Mouse (Mus musculus) thymus, adult 2 months (tissue): ENCODE results near the gene Trim62. TPM values are rescaled to one million over a fixed set of nuclear protein-coding genes. Genes with fewer than 3 reads are reported as not detected.

Experiments used
- DNase-seq: peaks from one replicate; pipeline ENCODE4 v3.0.0; 2021
- H3K27ac ChIP-seq: fragments of 200-500 bp; 2 replicates; pipeline ENCODE4 v1.5.1; 2012; ENCODE audit warnings: low read length, control low read depth; ENCODE audit not compliant: control insufficient read depth, insufficient read depth
- H3K27me3 ChIP-seq: fragments of 200-500 bp; 2 replicates; pipeline ENCODE4 v1.6.1; 2012; ENCODE audit warnings: mild to moderate bottlenecking, low read length, moderate library complexity, mixed read lengths; ENCODE audit not compliant: control insufficient read depth, insufficient read depth
- H3K36me3 ChIP-seq: fragments of 200-500 bp; 2 replicates; pipeline ENCODE4 v1.6.1; 2012; ENCODE audit warnings: mild to moderate bottlenecking, low read length, moderate library complexity; ENCODE audit not compliant: control insufficient read depth, insufficient read depth
- H3K4me1 ChIP-seq: fragments of 200-500 bp; replicated peaks from 2 replicates; pipeline ENCODE4 v1.6.1; 2012; ENCODE audit warnings: low read length; ENCODE audit not compliant: control insufficient read depth, insufficient read depth
- H3K4me3 ChIP-seq: fragments of 200-500 bp; 2 replicates; pipeline ENCODE4 v1.5.1; 2012; ENCODE audit warnings: mild to moderate bottlenecking, low read length, control low read depth, moderate library complexity; ENCODE audit not compliant: control insufficient read depth, insufficient read depth
- CTCF ChIP-seq: fragments of 200-500 bp; IDR thresholded peaks from 2 replicates; pipeline ENCODE4 v1.5.1; 2012; ENCODE audit warnings: mild to moderate bottlenecking, control low read depth, low read length, moderate library complexity, borderline replicate concordance; ENCODE audit not compliant: control insufficient read depth, poor library complexity, insufficient read depth; ENCODE audit errors: extremely low read depth
- POLR2A ChIP-seq: fragments of 200-500 bp; IDR thresholded peaks from 2 replicates; pipeline ENCODE4 v1.6.1; 2012; ENCODE audit warnings: mild to moderate bottlenecking, low read length, control low read depth, moderate library complexity; ENCODE audit not compliant: control insufficient read depth, poor library complexity, insufficient read depth; ENCODE audit errors: extremely low read depth
- WGBS: fragments of 180-500 bp; shearing (Covaris S2); methylation state at CpG from one replicate; pipeline ENCODE4 v1.1.7; 2018; 5-methylcytosine and 5-hydroxymethylcytosine counted together
- polyA plus RNA-seq: library from polyadenylated mRNA; depleted of rRNA; stranded (reverse); fragments of >200 nt; gene quantifications from 2 replicates; pipeline ENCODE4 v1.2.3, GENCODE M21; 2012

The Trim62 gene
- polyA plus RNA-seq, 1 experiment = 7.3 TPM

DNA sequence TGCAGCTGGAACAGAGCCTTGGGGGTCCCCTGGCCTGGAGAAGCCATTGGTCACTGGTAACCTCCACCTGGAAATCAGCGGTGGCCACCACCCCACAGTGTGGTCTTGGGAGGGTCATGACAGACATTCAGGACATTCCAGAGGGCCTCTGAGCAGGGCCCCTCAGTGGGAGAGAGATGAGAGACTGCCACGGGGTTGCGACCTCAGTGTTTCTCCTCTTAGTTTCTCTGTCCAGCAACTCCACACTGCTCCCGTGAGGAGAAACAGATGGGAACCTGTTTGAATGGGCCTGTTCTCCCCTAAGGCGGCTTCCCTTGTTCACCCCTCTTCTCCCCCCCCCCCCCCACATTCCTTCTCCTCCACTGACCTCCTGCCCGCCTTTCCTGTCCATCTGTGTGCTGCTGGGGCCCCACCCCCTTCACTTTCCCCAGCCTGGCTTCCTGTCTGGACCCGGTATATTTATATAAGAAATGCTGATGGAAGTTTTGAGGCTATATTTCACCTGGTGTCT lies 14.6 kb downstream of the Trim62 start:
- 73% methylated on average over 7 of the region's 7 CpGs for WGBS
- Histone ChIP-seq H3K27me3 (no peaks in the 10 kb centered on the region), H3K27ac (no peak overlapping the region), H3K4me1 (peaks cover 7% of the 10 kb centered on the region), H3K36me3 (no peaks in the 10 kb centered on the region), H3K4me3 (no peak overlapping the region)
- no peak for TF ChIP-seq POLR2A
- no peak for DNase-seq

DNA sequence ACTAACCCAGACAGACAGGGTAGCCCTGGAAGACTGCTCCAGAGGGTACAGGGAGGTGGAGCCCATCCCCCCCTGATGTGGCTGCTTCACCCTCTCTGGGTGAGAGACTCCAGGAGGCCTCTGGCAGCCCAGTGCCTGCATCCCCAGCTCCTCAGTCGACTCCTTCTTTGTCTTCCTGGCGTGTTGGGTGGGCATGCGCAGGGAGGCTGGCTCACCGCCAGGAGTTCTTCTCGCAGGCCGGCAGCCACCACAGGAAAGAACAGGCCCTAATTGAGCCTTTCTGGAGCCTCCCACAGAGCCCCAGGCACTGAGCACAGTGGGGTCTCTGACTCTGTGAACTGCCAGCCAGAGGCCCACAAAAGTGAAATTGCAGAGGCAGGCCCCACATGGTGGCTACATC lies 16.0 kb downstream of the Trim62 start:
- Histone ChIP-seq H3K36me3 (no peaks in the 10 kb centered on the region), H3K27ac (no peak overlapping the region), H3K27me3 (no peaks in the 10 kb centered on the region), H3K4me1 (peaks cover 7% of the 10 kb centered on the region), H3K4me3 (no peak overlapping the region)
- WGBS = 19% methylated on average over 6 of the region's 6 CpGs
- no peak for DNase-seq
- TF ChIP-seq CTCF = no peak
- no peak for TF ChIP-seq POLR2A

DNA sequence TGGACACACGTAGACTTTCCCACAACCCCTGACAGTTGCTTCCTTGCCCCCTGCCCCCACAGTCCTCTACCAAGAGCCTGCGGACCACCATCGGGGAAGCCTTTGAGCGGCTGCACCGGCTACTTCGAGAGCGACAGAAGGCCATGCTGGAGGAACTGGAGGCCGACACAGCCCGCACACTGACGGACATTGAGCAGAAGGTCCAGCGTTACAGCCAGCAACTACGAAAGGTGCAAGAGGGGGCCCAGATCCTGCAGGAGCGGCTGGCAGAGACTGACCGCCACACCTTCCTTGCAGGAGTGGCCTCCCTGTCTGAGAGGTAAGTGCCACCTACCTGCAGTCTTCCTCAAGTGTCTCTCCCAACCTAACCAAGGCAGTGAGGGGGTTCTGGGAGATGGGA lies 17.1 kb downstream of the Trim62 start:
- no peak for TF ChIP-seq CTCF
- no peak for TF ChIP-seq POLR2A
- H3K4me1 ChIP-seq = peaks cover 7% of the 10 kb centered on the region
- no peaks in the 10 kb centered on the region for H3K36me3 ChIP-seq
- no peak for DNase-seq
- H3K4me3 ChIP-seq = no peak overlapping the region
- WGBS = 95% methylated on average over 14 of the region's 14 CpGs
- no peaks in the 10 kb centered on the region for H3K27me3 ChIP-seq
- no peak overlapping the region for H3K27ac ChIP-seq

DNA sequence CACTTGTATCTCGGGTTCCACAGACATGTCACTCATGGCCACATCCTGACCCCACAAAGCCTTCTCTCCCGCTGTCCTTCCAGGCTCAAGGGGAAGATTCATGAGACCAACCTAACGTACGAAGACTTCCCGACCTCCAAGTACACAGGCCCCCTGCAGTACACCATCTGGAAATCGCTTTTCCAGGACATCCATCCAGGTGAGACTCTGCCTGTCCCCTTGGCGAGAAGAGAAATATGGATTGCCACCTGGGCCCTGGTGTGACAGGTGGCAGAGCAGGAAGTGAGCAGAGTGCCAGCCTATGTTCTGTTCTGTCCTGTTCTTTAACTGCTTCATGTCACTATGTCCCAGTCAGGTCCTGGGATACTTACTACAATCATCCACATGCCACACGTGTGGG lies 19.0 kb downstream of the Trim62 start:
- Histone ChIP-seq H3K27me3 (no peaks in the 10 kb centered on the region), H3K4me3 (no peak overlapping the region), H3K4me1 (peaks cover 7% of the 10 kb centered on the region), H3K36me3 (no peaks in the 10 kb centered on the region), H3K27ac (no peak overlapping the region)
- TF ChIP-seq CTCF (no peak), POLR2A (no peak)
- DNase-seq = no peak
- 96% methylated on average over 8 of the region's 8 CpGs for WGBS

DNA sequence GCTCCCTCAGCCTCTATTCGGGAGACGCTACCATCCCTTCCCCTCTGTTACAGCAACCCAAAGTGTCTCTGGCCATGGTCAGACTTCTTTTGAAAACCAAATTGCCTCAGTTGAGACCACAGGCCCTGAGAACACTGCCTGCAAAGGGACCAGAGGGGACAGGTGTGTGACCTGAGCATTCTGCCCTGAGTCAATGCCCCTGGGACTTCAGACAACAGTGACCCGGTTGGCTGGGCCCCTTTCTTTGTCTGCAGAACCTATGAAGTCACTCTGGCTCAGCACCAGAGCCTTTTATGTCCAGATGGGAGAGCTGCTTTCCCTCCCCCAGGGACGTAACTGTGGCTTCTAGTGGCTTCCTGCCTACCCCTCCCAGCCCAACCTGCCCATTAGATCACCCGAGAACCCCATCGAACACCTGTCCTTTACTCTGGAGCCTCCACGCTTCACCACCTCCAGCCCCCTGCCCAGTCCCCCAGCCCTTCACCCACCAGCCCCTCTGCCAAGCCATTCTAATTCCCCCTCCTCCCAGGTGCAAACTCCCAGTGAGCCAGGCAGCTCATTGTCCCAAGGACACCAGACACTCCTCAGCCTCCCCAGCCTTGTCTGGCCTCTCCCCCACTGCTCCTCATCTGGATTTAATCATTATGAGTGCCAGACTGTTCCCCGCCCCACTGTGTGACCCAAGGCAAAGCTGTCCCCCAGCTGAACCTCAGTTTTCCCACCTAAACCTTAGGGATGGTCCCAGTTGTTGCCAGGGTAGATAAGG lies 20.8 kb downstream of the Trim62 start:
- DNase-seq = no peak
- 68% methylated on average over 8 of the region's 8 CpGs for WGBS

DNA sequence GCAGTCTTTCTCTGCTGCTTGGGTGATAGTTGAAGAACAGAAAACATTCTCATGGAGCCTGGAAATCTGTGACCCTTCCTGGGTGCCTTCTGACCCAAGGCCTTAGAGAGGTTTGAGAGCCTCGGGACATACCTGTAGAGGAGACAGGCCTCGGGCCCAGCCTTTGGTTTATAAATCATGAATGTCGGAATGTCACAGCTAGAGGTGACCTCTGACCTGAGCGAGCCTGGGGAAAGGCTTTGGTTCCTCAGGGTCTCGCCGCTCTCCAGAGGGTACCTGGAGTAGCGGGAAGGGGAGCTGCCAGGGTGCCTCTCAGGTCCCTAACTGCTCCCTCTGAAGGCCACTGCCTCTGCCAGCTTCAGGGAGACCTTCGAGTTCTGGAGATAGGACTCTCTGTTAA lies 21.9 kb downstream of the Trim62 start:
- WGBS = 92% methylated on average over 8 of the region's 8 CpGs
- H3K27me3 ChIP-seq = no peaks in the 10 kb centered on the region
- TF ChIP-seq CTCF = no peak
- TF ChIP-seq POLR2A = no peak
- no peak overlapping the region for H3K27ac ChIP-seq
- no peak for DNase-seq
- H3K4me3 ChIP-seq = no peak overlapping the region
- H3K36me3 ChIP-seq = no peaks in the 10 kb centered on the region
- H3K4me1 ChIP-seq = no peaks in the 10 kb centered on the region

More for the DNA sequence above, 20.8 kb downstream of the Trim62 start:
- no peak overlapping the region for H3K27ac ChIP-seq
- H3K36me3 ChIP-seq = no peaks in the 10 kb centered on the region
- H3K4me1 ChIP-seq = peaks cover 4% of the 10 kb centered on the region
- TF ChIP-seq CTCF (no peak), POLR2A (no peak)
- H3K4me3 ChIP-seq = no peak overlapping the region
- no peaks in the 10 kb centered on the region for H3K27me3 ChIP-seq
